Mouse (Mus musculus) gastrocnemius, adult 8-10 months (tissue): ENCODE data around the gene Sept9. TPM values are rescaled to one million over a fixed set of nuclear protein-coding genes. Genes with fewer than 3 reads are reported as not detected.
A peak's percentile ranks its signal among the peaks of the same experiment; 100 is the strongest.

ENCODE experiments used
- DNase-seq, 2 experiments: peaks; one replicate each; pipeline ENCODE4 v3.0.0; 2022; ENCODE audit warnings: low spot score in 2 of 2
- total RNA-seq, 4 experiments: library from RNA; stranded (reverse); gene quantifications; 2 replicates each; pipeline ENCODE4 v1.2.4; 2022

Sept9 gene
- total RNA-seq, 4 experiments from 2014 or later: 5.7 to 16.2 (median 12.4) TPM

- DNase-seq: no peak
These were observed 169.9 kb downstream of the Sept9 start for GRCm38 (mm10) chr11:117369347-117369746.

GRCm38 (mm10) chr11:117370262-117370850 is 170.9 kb downstream of the Sept9 start:
- DNase-seq: no peak

GRCm38 (mm10) chr11:117372537-117372936 is 173.1 kb downstream of the Sept9 start:
- no peak for DNase-seq

GRCm38 (mm10) chr11:117373195-117373594 is 173.7 kb downstream of the Sept9 start:
- DNase-seq: no peak

- no peak for DNase-seq
These were observed 174.4 kb downstream of the Sept9 start for GRCm38 (mm10) chr11:117373870-117374269.

GRCm38 (mm10) chr11:117374288-117374687 is 174.8 kb downstream of the Sept9 start:
- DNase-seq: no peak

- DNase-seq: no peak
These were observed 180.3 kb downstream of the Sept9 start for GRCm38 (mm10) chr11:117379774-117380173.

- DNase-seq: no peak
These were observed 184.8 kb downstream of the Sept9 start for GRCm38 (mm10) chr11:117384235-117384634.

GRCm38 (mm10) chr11:117384897-117385296 is 185.4 kb downstream of the Sept9 start:
- peak; percentile 89 to 90 for DNase-seq

- no peak for DNase-seq
These were observed 186.1 kb downstream of the Sept9 start for GRCm38 (mm10) chr11:117385331-117386103.

- no peak for DNase-seq
These were observed 187.8 kb downstream of the Sept9 start for GRCm38 (mm10) chr11:117387241-117387640.

GRCm38 (mm10) chr11:117390001-117390402 is 190.5 kb downstream of the Sept9 start:
- DNase-seq: peak; percentile 37 to 52

GRCm38 (mm10) chr11:117390774-117391534 is 191.5 kb downstream of the Sept9 start:
- no peak for DNase-seq

GRCm38 (mm10) chr11:117392251-117392650 is 192.8 kb downstream of the Sept9 start:
- no peak for DNase-seq

- DNase-seq: no peak
These were observed 194.3 kb downstream of the Sept9 start for GRCm38 (mm10) chr11:117393715-117394114.

- no peak for DNase-seq
These were observed 195.0 kb downstream of the Sept9 start for GRCm38 (mm10) chr11:117394230-117395137.

- no peak for DNase-seq
These were observed 195.8 kb downstream of the Sept9 start for GRCm38 (mm10) chr11:117395228-117395627.

GRCm38 (mm10) chr11:117396929-117397328 is 197.5 kb downstream of the Sept9 start:
- DNase-seq: no peak

GRCm38 (mm10) chr11:117397755-117398154 is 198.3 kb downstream of the Sept9 start:
- no peak for DNase-seq

- DNase-seq: no peak
These were observed 198.7 kb downstream of the Sept9 start for GRCm38 (mm10) chr11:117398191-117398590.
